Mouse (Mus musculus): ENCODE results near the gene Lsg1. TPM values are rescaled to one million over a fixed set of nuclear protein-coding genes. Genes with fewer than 3 reads are reported as not detected.

The Lsg1 gene
- polyA plus RNA-seq, 1 experiment from 2014 or later: 23.1 TPM

DNA sequence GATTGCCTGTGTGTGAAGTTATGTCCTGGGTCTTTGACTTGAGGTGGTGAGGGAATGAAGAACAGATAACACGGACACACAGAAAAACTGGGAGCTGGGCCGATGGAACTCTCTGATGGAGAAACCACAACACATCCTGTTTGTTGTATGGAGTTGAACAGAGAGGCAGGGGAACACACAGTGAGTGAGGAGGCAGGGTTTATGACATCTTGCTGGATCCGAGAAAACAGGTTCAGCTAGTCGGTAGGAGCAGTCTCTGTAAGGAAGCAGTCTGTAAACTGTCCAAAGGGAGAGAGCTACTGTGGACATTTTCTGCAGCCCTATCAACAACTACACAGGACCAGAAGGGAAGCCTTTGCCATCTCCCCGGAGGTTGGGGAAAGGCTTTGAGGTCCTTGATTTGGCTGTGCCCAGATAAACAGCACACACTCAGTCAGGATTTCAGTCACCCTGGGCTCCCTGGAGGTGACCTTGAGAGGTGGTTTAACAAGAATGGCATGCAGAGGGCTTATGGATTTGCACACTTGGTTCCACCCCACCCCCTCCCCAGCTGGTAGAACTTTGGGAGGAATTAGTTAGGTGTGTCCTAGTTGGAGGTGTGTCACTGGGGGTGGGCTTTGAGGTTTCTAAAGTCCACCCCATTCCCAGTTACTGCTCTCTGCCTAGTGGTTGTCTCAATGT, 27.9 kb downstream of the Lsg1 start:
- Histone ChIP-seq H3K4me1 (replicated peaks; ENCODE audit: control insufficient read depth, insufficient read depth, low read length) (no peaks in the 10 kb centered on the region), H3K36me3 (ENCODE audit: control insufficient read depth, insufficient read depth) (peaks cover 43% of the 10 kb centered on the region)

DNA sequence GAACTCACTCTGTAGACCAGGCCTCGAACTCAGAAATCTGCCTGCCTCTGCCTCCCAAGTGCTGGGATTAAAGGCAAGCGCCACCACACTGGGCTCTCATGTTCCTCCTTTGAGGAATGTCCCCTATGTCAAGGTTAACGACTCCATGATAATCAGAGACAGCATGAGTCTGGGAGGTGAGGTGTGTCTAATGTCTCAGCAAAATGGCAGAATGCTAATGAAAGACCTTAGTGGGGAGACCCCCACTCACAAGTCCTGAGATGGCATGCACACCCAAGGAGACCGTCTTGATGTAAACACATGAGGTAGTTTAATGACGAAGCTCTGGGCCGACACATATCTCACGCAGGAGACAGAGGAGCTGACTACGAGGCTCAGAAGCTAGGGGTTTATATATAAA, 33.3 kb downstream of the Lsg1 start:
- H3K4me1 ChIP-seq (replicated peaks; ENCODE audit: control insufficient read depth, insufficient read depth, low read length): 0 out of 2 replicates have a peak, but pooled peaks cover 3% of the 10 kb centered on the region
- no peak overlapping the region for H3K9ac ChIP-seq (ENCODE audit: low read depth, low read length)
- no peaks in the 10 kb centered on the region for H3K36me3 ChIP-seq (ENCODE audit: control insufficient read depth, insufficient read depth)
- ATAC-seq: no peak
- H3K4me2 ChIP-seq (replicated peaks; ENCODE audit: low read depth): no peak overlapping the region
- no peak overlapping the region for H3K4me3 ChIP-seq (ENCODE audit: low read depth, low read length)
- TF ChIP-seq CTCF (IDR thresholded peaks at IDR 0.05; ENCODE audit: low read depth): no peak
- H3K27me3 ChIP-seq (replicated peaks; ENCODE audit: control insufficient read depth, insufficient read depth, low read length): no peaks in the 10 kb centered on the region
- no peak overlapping the region for H3K27ac ChIP-seq (ENCODE audit: low read depth, low read length)
- 96% methylated on average over 8 of the region's 8 CpGs for WGBS
- H3K9me3 ChIP-seq (ENCODE audit: control insufficient read depth): peaks cover 10% of the 10 kb centered on the region

More for the DNA sequence above, 27.9 kb downstream of the Lsg1 start:
- Histone ChIP-seq H3K4me2 (replicated peaks; ENCODE audit: low read depth) (no peak overlapping the region), H3K9ac (ENCODE audit: low read depth, low read length) (no peak overlapping the region), H3K4me3 (ENCODE audit: low read depth, low read length) (no peak overlapping the region), H3K27ac (ENCODE audit: low read depth, low read length) (no peak overlapping the region), H3K9me3 (ENCODE audit: control insufficient read depth) (peaks cover 10% of the 10 kb centered on the region), H3K27me3 (replicated peaks; ENCODE audit: control insufficient read depth, insufficient read depth, low read length) (no peaks in the 10 kb centered on the region)
- 0 out of 2 replicates have a peak, but pooled peaks have one; percentile 4 for ATAC-seq
- WGBS: 52% methylated on average over 5 of the region's 5 CpGs
- TF ChIP-seq CTCF (IDR thresholded peaks at IDR 0.05; ENCODE audit: low read depth): no peak

DNA sequence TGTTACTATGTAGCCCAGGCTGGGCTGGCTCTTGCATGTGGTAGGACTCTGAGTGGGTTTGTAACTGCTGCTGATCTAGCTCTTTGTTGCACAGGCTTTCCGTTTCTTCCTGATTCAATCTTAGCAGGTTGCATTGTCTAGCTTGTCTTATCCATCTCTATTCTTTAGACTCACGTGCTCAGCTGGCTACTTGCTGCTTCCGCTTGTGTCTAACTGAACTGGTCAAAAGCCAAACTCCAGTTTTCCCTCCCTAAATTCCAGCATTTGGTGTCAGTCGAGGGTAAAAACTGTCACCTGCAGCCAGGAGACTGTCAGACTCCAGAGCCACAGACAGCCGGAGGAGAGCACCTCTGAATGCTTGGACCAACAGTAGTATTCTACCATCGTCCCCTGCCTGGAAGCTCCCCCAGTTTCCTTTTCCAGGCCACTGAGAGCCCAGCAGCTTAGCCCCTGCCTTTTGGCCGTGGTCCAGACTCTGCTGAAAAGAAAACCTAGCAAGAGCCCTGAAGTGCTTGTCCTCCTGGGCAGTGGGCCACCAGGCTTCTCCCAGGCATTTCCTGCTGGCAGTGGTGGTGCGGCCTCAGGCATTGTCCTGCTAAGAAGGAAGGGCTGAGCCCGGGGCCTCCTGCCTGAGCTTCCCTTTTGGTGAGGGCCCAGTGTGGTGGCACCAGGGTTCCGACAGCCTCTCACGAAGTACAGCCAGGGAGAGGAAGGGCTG, 34.6 kb downstream of the Lsg1 start:
- H3K4me1 ChIP-seq (replicated peaks; ENCODE audit: control insufficient read depth, insufficient read depth, low read length): 0 out of 2 replicates have a peak, but pooled peaks cover 3% of the 10 kb centered on the region
- no peak overlapping the region for H3K4me2 ChIP-seq (replicated peaks; ENCODE audit: low read depth)
- no peaks in the 10 kb centered on the region for H3K27me3 ChIP-seq (replicated peaks; ENCODE audit: control insufficient read depth, insufficient read depth, low read length)
- peak overlapping the region; percentile 41 for H3K27ac ChIP-seq (ENCODE audit: low read depth, low read length)
- peaks cover 10% of the 10 kb centered on the region for H3K9me3 ChIP-seq (ENCODE audit: control insufficient read depth)
- no peak for TF ChIP-seq CTCF (IDR thresholded peaks at IDR 0.05; ENCODE audit: low read depth)
- WGBS: 44% methylated on average over 11 of the region's 11 CpGs
- no peak for ATAC-seq
- no peak overlapping the region for H3K4me3 ChIP-seq (ENCODE audit: low read depth, low read length)
- H3K9ac ChIP-seq (ENCODE audit: low read depth, low read length): no peak overlapping the region
- no peaks in the 10 kb centered on the region for H3K36me3 ChIP-seq (ENCODE audit: control insufficient read depth, insufficient read depth)

DNA sequence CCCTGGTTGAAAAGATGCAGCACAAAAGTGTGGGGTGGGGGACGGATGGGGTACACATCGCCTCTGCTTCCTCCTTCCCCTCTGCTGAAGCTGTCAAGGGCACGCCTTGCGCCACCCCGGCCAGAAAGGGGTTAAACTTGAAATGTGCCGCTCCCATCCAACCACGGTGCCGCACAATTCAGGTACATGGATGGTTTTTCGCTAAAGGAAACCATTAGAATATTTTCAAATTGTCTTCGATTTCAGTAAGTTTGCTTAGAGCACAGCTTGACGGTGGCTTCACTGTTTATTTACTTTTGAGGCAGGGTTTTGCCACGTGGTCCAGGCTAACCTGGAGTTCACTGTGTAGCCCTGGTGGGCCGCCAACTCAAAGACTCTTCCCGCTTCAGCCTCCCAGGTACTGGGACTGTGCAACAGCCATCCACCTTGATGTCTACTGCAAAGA, 36.6 kb downstream of the Lsg1 start, which contains the start of gene Tmem44:
Gene Tmem44 (minus strand): TSS at position 95 of the 445 bp plus-strand sequence.
- Histone ChIP-seq H3K4me3 (ENCODE audit: low read depth, low read length) (peak within 1 kb of the TSS; percentile 65), H3K36me3 (ENCODE audit: control insufficient read depth, insufficient read depth) (no peaks in the 10 kb centered on the region), H3K4me2 (replicated peaks; ENCODE audit: low read depth) (peak within 1 kb of the TSS; percentile 99), H3K9ac (ENCODE audit: low read depth, low read length) (peak within 1 kb of the TSS; percentile 77), H3K4me1 (replicated peaks; ENCODE audit: control insufficient read depth, insufficient read depth, low read length) (0 out of 2 replicates have a peak, but pooled peaks cover 3% of the 10 kb centered on the region), H3K27ac (ENCODE audit: low read depth, low read length) (no peak within 1 kb of the TSS; the same call in 1 of the 2 replicates), H3K27me3 (replicated peaks; ENCODE audit: control insufficient read depth, insufficient read depth, low read length) (no peaks in the 10 kb centered on the region), H3K9me3 (ENCODE audit: control insufficient read depth) (peaks cover 5% of the 10 kb centered on the region; the same call in 1 of the 2 replicates)
- no peak for TF ChIP-seq CTCF (IDR thresholded peaks at IDR 0.05; ENCODE audit: low read depth)
- peak; percentile 42 for ATAC-seq
- 5% methylated on average over 12 of the region's 14 CpGs for WGBS

DNA sequence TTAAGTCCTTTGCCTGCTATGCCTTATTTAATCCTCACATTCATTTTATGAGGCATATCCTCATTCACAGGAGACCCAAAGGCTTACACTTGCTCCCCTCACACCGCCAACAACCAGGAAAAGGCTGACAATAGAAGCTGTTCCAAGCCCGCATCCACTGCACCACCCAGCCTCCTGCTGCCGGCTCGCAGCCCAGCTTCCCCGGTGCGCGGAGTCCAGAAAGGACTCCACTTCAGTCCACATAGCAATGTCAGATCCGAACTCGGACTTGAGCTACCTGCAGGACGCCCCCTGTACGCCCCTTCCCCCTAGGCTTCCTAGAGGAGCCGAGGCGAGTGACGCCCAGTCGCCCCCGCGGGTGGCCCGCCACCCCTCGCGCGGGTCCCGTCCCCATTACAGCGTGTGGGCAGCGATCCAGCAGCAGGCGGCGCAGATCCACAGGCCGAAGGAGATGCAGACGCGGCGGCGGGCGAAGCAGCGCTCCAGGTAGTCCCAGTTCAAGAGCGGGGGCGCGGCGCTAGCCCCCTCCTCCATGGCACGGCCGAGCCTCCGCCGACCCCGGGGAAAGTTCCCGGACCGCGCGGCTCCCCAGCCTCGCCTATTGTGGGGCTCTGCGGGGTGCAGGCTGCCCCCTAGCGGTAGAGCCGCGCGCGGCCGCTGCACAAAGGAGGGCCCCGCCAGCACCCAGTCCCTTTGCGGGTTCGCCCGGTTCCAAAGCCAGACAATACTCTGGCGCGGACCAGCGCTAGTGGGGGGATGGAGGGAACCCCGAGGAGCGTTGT, 37.2 kb downstream of the Lsg1 start:
- Histone ChIP-seq H3K9ac (ENCODE audit: low read depth, low read length) (peak overlapping the region; percentile 77), H3K27me3 (replicated peaks; ENCODE audit: control insufficient read depth, insufficient read depth, low read length) (no peaks in the 10 kb centered on the region), H3K36me3 (ENCODE audit: control insufficient read depth, insufficient read depth) (no peaks in the 10 kb centered on the region), H3K9me3 (ENCODE audit: control insufficient read depth) (peaks cover 2% of the 10 kb centered on the region; the same call in 1 of the 2 replicates), H3K4me1 (replicated peaks; ENCODE audit: control insufficient read depth, insufficient read depth, low read length) (0 out of 2 replicates have a peak, but pooled peaks cover 3% of the 10 kb centered on the region), H3K4me2 (replicated peaks; ENCODE audit: low read depth) (peak overlapping the region; percentile 99), H3K27ac (ENCODE audit: low read depth, low read length) (no peak overlapping the region; the same call in 1 of the 2 replicates), H3K4me3 (ENCODE audit: low read depth, low read length) (peak overlapping the region; percentile 65)
- peak; percentile 89 for ATAC-seq
- TF ChIP-seq CTCF (IDR thresholded peaks at IDR 0.05; ENCODE audit: low read depth): peak; percentile 95
- WGBS: under 1% methylated on average over 61 of the region's 63 CpGs

Data from intestine, postnatal 0 days (tissue).